Mouse (Mus musculus): ENCODE results near the gene Pde6b. TPM values are rescaled to one million over a fixed set of nuclear protein-coding genes. Genes with fewer than 3 reads are reported as not detected.

Gene Pde6b
- 0.32 TPM for polyA plus RNA-seq (2017; shearing (Covaris generic))

GRCm38 (mm10) chr5:108388201-108388600 is at the start of gene Pde6b:
Gene Pde6b, plus strand, starts transcription at chr5:108388391.

GRCm38 (mm10) chr5:108367871-108368332 is 20.3 kb upstream of the Pde6b start, which contains the start of gene Gm42517:
Gene Gm42517, minus strand, starts transcription at chr5:108367922.

GRCm38 (mm10) chr5:108433804-108434587 is 45.8 kb downstream of the Pde6b start, which contains the start of gene Atp5k:
Gene Atp5k, minus strand, starts transcription at chr5:108434448.

GRCm38 (mm10) chr5:108448785-108449668 is 60.8 kb downstream of the Pde6b start, which contains the start of gene Mfsd7a:
Gene Mfsd7a, minus strand, starts transcription at chr5:108448891.

GRCm38 (mm10) chr5:108461082-108462065 is 73.2 kb downstream of the Pde6b start, which contains the start of gene Pcgf3:
Gene Pcgf3, plus strand, starts transcription at chr5:108461232.

Other genes starting within 250 kb of the Pde6b start
- gene Dr1, start 119.5 kb upstream of the Pde6b start, polyA plus RNA-seq (2017; shearing (Covaris generic)): 35.5 TPM
- 2.8 TPM for gene Pigg, start 75.8 kb upstream of the Pde6b start, polyA plus RNA-seq (2017; shearing (Covaris generic))
- gene Gm42517, start 20.5 kb upstream of the Pde6b start, polyA plus RNA-seq (2017; shearing (Covaris generic)): not detected
- 97.6 TPM for gene Atp5k, start 46.1 kb downstream of the Pde6b start, polyA plus RNA-seq (2017; shearing (Covaris generic))
- not detected for gene Mfsd7a, start 60.5 kb downstream of the Pde6b start, polyA plus RNA-seq (2017; shearing (Covaris generic))
- 10.4 TPM for gene Pcgf3, start 72.8 kb downstream of the Pde6b start, polyA plus RNA-seq (2017; shearing (Covaris generic))
- gene Cplx1, start 161.6 kb downstream of the Pde6b start, polyA plus RNA-seq (2017; shearing (Covaris generic)): not detected
- gene Gak, start 241.4 kb downstream of the Pde6b start, polyA plus RNA-seq (2017; shearing (Covaris generic)): 168 TPM
- gene Tmem175, start 241.4 kb downstream of the Pde6b start, polyA plus RNA-seq (2017; shearing (Covaris generic)): 25.3 TPM